In the genomic region with DNA sequence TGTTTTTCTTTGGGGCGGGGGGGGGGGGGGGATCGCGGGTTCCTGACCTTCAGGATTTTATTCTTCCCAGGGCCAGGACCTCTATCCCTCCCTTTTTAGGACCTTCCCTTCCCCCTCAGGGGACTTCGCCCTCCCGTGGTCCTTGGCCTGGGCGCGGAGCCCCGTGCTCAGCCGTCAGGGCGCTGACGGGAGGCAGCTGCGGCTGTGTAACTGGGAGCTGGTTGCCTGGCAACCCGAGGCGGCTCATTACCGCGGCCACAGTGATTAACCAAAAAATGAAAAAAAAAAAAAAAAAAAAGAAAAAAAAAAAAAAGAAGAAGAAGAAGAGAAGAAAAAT, we compare ENCODE assay signal across 10 mouse cellular contexts. TPM values are rescaled to one million over a fixed set of nuclear protein-coding genes. Genes with fewer than 3 reads are reported as not detected.
A peak's percentile ranks its signal among the peaks of the same experiment; 100 is the strongest.
DNase-seq lines count a peak whose midpoint lies in the region; ATAC-seq and TF ChIP-seq lines count a peak whose summit lies in the region.
"Had no signal": no experiment of that assay in that cellular context is flagged by ENCODE, and none has a peak within 500 bp of the region (broad histone marks: within the 10 kb centered on the region; RNA-seq: fewer than 3 reads in every experiment).

No protein-coding gene starts in this region.

- under 1% methylated on average over 16 of the region's 16 CpGs for WGBS in heart, embryonic 10.5 days
- 0% methylated on average over 16 of the region's 16 CpGs for WGBS in neural tube, embryonic 12.5 days
- 2% methylated on average over 15 of the region's 16 CpGs for WGBS in liver, postnatal 0 days (ENCODE audit: insufficient replicate concordance)

- ATAC-seq in neural tube, embryonic 12.5 days (ENCODE audit: low FRiP score, low read depth), result peak; percentile 66
- no peak for ATAC-seq in liver, postnatal 0 days

- no peak overlapping the region for H3K27ac ChIP-seq in heart, embryonic 10.5 days
- 0 out of 2 replicates have a peak overlapping the region, but pooled peaks have one; percentile 13 for H3K27ac ChIP-seq in neural tube, embryonic 12.5 days
- no peak overlapping the region for H3K27ac ChIP-seq in liver, postnatal 0 days (ENCODE audit: low read depth)
- H3K27ac ChIP-seq: limb, embryonic 15.5 days had no signal

- peak; percentile 63 for DNase-seq in R1 (ENCODE audit: low read depth, low spot score)
- DNase-seq in cerebellum, postnatal 14 days, result peak; percentile 65 to 72
- DNase-seq in heart, embryonic 10.5 days (ENCODE audit: low spot score), result no peak
- DNase-seq in kidney, postnatal 14 days, result peak; percentile 73
- DNase-seq in layer of hippocampus, adult 18-20 months (ENCODE audit: low spot score in 2 of 2), result no peak
- no peak for DNase-seq in Muller cell, postnatal 12 days (ENCODE audit: inconsistent ontology term)
- DNase-seq in liver, postnatal 0 days, result no peak

- peak overlapping the region; percentile 50 for H3K4me2 ChIP-seq in neural tube, embryonic 12.5 days (replicated peaks)
- H3K4me2 ChIP-seq in liver, postnatal 0 days (ENCODE audit: low read depth, low read length), result no peak overlapping the region
- H3K4me2 ChIP-seq: limb, embryonic 15.5 days had no signal

- H3K27me3 ChIP-seq in heart, embryonic 10.5 days (ENCODE audit: insufficient read depth, poor library complexity, severe bottlenecking), result peaks cover 97% of the 10 kb centered on the region
- H3K27me3 ChIP-seq in neural tube, embryonic 12.5 days (replicated peaks), result peaks cover 87% of the 10 kb centered on the region
- H3K27me3 ChIP-seq in liver, postnatal 0 days (ENCODE audit: insufficient read depth, low read length), result peaks cover 95% of the 10 kb centered on the region

- H3K9me3 ChIP-seq in heart, embryonic 10.5 days, result no peaks in the 10 kb centered on the region
- no peaks in the 10 kb centered on the region for H3K9me3 ChIP-seq in neural tube, embryonic 12.5 days
- no peaks in the 10 kb centered on the region for H3K9me3 ChIP-seq in liver, postnatal 0 days (ENCODE audit: low read length)
- H3K9me3 ChIP-seq: limb, embryonic 15.5 days had no signal

- 0 out of 2 replicates have a peak overlapping the region, but pooled peaks have one; percentile 24 for H3K4me3 ChIP-seq in heart, embryonic 10.5 days
- H3K4me3 ChIP-seq in neural tube, embryonic 12.5 days, result no peak overlapping the region
- H3K4me3 ChIP-seq in liver, postnatal 0 days (ENCODE audit: low read depth, low read length), result no peak overlapping the region
- H3K4me3 ChIP-seq: limb, embryonic 15.5 days had no signal

- H3K9ac ChIP-seq in neural tube, embryonic 12.5 days, result no peak overlapping the region
- H3K9ac ChIP-seq in liver, postnatal 0 days (replicated peaks), result no peak overlapping the region
- H3K9ac ChIP-seq: limb, embryonic 15.5 days had no signal

- no peak for TF ChIP-seq CTCF in liver, postnatal 0 days (IDR thresholded peaks at IDR 0.05; ENCODE audit: low read depth)

- H3K4me1 ChIP-seq in heart, embryonic 10.5 days, result peaks cover 22% of the 10 kb centered on the region
- peaks cover 53% of the 10 kb centered on the region for H3K4me1 ChIP-seq in neural tube, embryonic 12.5 days
- H3K4me1 ChIP-seq in liver, postnatal 0 days (ENCODE audit: insufficient read depth), result no peaks in the 10 kb centered on the region

- TF ChIP-seq EP300 in liver, postnatal 0 days (IDR thresholded peaks at IDR 0.05; ENCODE audit: low read depth), result no peak

- H3K36me3 ChIP-seq in heart, embryonic 10.5 days, result no peaks in the 10 kb centered on the region
- H3K36me3 ChIP-seq in neural tube, embryonic 12.5 days, result no peaks in the 10 kb centered on the region
- H3K36me3 ChIP-seq in liver, postnatal 0 days (replicated peaks; ENCODE audit: insufficient read depth, low read length), result no peaks in the 10 kb centered on the region
- H3K36me3 ChIP-seq: limb, embryonic 15.5 days had no signal

RNA-seq across cellular contexts. Expression of a gene that starts 15.1 kb away (rescaled TPM):
- 0.18 TPM in 1 of 2 replicates, not detected in the other for polyA plus RNA-seq in heart, embryonic 10.5 days (2016; fragmentation: Nextera tagmentation; extraction: Ambion mirVana)
- 92.9 and 107 TPM in 2 replicates for polyA plus RNA-seq in neural tube, embryonic 12.5 days (2016; fragmentation: Nextera tagmentation; extraction: Ambion mirVana)
- under 1 TPM in 1 of 2 experiments, not detected in 1; 0.15 TPM for total RNA-seq in layer of hippocampus, adult 18-20 months (2021)
- polyA plus RNA-seq in liver, postnatal 0 days (2015; fragmentation: Nextera tagmentation; extraction: Ambion mirVana), result not detected in 2 replicates
- polyA plus RNA-seq: testis, adult 2 months had no signal

Comparison
In these comparisons a context has a peak if more than half of its experiments do, and no peak if none do; other contexts are left out.
1. DNase-seq: peak in R1 (single experiment), cerebellum, postnatal 14 days (2 of 2) and kidney, postnatal 14 days (single experiment); none in heart, embryonic 10.5 days (single experiment), layer of hippocampus, adult 18-20 months (0 of 2), Muller cell, postnatal 12 days (single experiment) and liver, postnatal 0 days (single experiment).
2. RNA of a gene that starts 15.1 kb away (polyA plus RNA-seq): 92.9 to 107 TPM in neural tube, embryonic 12.5 days; 0.18 TPM in heart, embryonic 10.5 days and not detected in liver, postnatal 0 days; every median in the first group is over 10 times any median in the second.